Mouse (Mus musculus): Measurements from ENCODE around the gene Inha. TPM values are rescaled to one million over a fixed set of nuclear protein-coding genes. Genes with fewer than 3 reads are reported as not detected.
A peak's percentile ranks its signal among the peaks of the same experiment; 100 is the strongest.

Gene Inha
- polyA plus RNA-seq, 1 experiment from 2014 or later = 12.5 TPM

DNA sequence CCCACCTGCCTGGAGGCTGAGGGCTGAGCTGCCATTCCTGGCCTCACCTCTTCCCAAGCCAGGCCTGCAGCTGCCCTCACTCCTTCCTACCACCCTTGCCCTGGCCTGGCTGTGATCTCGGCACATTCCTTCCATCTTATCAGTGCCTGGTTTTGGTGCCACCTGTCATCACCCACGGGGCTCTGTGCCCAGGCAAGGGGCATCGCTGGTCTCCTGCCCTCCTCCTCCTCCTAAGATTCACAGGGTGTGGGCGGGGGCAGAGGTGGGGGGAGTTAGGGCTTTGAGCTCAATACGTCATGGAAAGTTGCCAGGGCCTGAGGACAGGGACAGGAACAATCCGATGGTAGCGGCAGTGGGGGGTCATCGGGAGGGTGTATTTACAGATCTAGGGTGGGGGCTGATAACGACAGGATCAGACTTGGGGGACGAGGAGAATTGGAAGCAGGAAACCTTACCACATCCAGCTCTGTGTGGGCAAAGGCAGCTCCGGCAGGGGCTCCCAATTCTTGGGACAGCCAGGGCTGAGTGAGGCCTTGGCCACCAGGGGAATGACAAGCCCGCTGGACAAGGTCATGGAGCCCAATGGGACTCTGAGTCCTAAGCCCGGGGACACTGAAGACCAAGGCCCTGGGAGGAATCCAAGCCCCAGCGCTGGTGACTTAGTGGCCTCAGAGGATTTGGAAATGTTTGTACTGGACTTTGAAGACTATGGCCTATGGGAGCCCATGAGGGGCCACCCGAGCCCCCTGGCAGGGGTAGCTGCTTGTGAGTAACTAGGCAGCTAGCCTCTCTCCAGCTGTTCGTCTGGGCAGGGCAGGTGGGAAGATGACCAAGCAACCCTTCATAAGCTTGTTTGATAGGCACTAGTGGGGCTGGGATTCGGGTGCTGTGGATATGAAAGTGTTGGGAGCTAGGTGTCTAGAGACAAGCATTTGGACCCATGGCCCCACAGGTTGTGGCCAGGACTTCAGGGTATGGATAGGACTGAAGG is 42.7 kb downstream of the Inha start:
- H3K27ac ChIP-seq = no peak overlapping the region
- H3K9me3 ChIP-seq = no peaks in the 10 kb centered on the region
- peaks cover 17% of the 10 kb centered on the region for H3K4me1 ChIP-seq (replicated peaks)
- no peak overlapping the region for H3K4me3 ChIP-seq (replicated peaks)
- no peak for ATAC-seq
- H3K4me2 ChIP-seq (replicated peaks) = no peak overlapping the region
- peaks cover 67% of the 10 kb centered on the region for H3K36me3 ChIP-seq
- 89% methylated on average over 17 of the region's 17 CpGs for WGBS
- H3K27me3 ChIP-seq = no peaks in the 10 kb centered on the region
- no peak overlapping the region for H3K9ac ChIP-seq (replicated peaks)

DNA sequence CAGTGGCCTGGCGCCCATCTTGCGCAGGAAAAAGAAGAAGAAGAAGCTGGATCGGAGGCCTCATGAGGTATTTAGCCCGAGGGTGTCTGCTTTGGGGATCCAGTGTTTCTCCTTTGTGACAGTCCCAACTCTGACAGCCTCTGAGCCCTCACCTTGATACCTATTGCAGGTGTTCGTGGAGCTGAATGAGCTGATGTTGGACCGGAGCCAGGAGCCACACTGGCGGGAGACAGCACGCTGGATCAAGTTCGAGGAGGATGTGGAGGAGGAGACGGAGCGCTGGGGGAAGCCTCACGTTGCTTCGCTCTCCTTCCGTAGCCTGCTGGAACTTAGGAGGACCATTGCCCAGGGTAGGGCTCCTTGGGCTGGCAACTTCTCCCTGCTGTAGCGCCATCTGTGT is 43.7 kb downstream of the Inha start:
- H3K4me2 ChIP-seq (replicated peaks) = no peak overlapping the region
- 91% methylated on average over 15 of the region's 15 CpGs for WGBS

DNA sequence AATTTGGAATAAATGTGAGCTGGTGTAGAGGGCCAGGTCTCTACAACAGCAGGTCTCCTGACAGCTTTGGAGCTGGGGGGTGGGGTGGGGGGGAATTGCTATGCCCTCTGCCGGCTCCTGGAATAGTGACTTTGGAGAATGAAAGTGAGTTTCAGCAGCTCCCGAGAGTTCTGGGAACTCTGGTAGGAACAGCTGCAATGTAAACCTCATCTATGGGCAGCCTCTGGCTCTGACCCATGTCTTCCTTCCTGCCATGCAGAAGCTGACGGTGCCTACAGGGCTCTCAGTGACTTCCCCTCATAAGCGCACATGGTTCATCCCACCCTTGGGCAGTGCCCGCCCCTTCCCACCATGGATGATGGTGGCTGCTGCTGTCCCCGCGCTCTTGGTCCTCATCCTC is 48.8 kb downstream of the Inha start:
- Histone ChIP-seq H3K4me2 (replicated peaks) (no peak overlapping the region), H3K4me1 (replicated peaks) (peaks cover 16% of the 10 kb centered on the region), H3K36me3 (peaks cover 79% of the 10 kb centered on the region), H3K27ac (no peak overlapping the region), H3K27me3 (no peaks in the 10 kb centered on the region), H3K4me3 (replicated peaks) (no peak overlapping the region), H3K9me3 (no peaks in the 10 kb centered on the region), H3K9ac (replicated peaks) (no peak overlapping the region)
- no peak for ATAC-seq
- WGBS = 95% methylated on average over 7 of the region's 7 CpGs

More for the DNA sequence above, 43.7 kb downstream of the Inha start:
- H3K27me3 ChIP-seq = no peaks in the 10 kb centered on the region
- H3K9ac ChIP-seq (replicated peaks) = no peak overlapping the region
- H3K27ac ChIP-seq = no peak overlapping the region
- H3K4me1 ChIP-seq (replicated peaks) = peaks cover 15% of the 10 kb centered on the region
- H3K36me3 ChIP-seq = peaks cover 77% of the 10 kb centered on the region
- no peak for ATAC-seq
- no peak overlapping the region for H3K4me3 ChIP-seq (replicated peaks)
- H3K9me3 ChIP-seq = no peaks in the 10 kb centered on the region

DNA sequence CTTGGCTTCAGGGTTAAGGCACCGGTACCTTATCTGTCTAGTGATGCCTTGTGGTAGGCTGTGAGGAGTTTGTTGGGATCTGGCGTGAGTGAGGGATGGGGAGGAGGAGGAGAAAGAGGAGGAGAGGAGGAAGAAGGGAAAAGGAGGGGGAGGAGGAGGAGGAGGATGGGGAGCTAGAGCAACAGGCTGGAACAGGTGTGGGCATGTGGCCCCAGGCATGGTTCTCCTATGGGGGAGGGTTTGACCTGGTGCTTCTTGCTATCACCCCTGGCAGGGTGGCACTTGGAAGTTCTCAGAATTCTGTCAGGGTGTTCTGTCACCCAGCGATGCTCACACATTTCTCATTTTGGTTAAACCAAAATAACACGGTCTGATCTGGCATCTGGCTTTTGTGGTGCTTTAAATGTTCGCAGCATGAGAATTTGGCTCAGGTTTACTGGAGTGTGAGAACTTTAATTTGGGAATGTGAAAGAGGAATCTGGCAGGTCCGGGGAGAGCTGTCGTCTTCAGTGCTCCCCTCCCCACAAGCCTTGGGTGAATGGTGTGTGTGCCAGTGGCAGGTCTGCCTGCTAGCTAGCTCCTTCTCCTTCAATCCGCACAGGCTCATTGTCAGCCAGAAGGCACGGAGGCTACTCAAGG is 49.4 kb downstream of the Inha start:
- H3K9me3 ChIP-seq = no peaks in the 10 kb centered on the region
- H3K27me3 ChIP-seq = no peaks in the 10 kb centered on the region
- no peak overlapping the region for H3K4me2 ChIP-seq (replicated peaks)
- WGBS = 93% methylated on average over 9 of the region's 9 CpGs
- no peak overlapping the region for H3K9ac ChIP-seq (replicated peaks)
- no peak overlapping the region for H3K4me3 ChIP-seq (replicated peaks)
- peaks cover 73% of the 10 kb centered on the region for H3K36me3 ChIP-seq
- peaks cover 16% of the 10 kb centered on the region for H3K4me1 ChIP-seq (replicated peaks)
- no peak overlapping the region for H3K27ac ChIP-seq
- no peak for ATAC-seq

DNA sequence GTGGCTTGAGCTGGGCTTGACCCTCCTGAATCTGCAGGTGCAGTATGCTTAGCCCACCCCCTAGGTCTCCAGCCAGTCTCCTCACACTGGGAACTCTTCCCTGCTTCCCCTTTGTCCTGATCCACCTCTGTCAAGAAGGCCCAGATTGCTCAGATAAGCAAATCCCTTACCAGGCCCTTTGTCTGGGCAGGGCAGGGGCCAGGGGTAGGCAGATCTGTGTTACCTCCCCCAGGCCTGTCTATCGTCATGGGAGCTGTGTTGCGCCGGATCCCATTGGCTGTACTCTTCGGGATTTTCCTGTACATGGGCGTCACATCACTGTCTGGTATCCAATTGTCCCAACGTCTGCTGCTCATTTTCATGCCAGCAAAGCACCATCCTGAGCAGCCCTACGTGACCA is 50.2 kb downstream of the Inha start:
- Histone ChIP-seq H3K4me3 (replicated peaks) (no peak overlapping the region), H3K27me3 (no peaks in the 10 kb centered on the region), H3K36me3 (peaks cover 65% of the 10 kb centered on the region), H3K27ac (no peak overlapping the region), H3K9ac (replicated peaks) (no peak overlapping the region), H3K4me2 (replicated peaks) (no peak overlapping the region), H3K9me3 (no peaks in the 10 kb centered on the region), H3K4me1 (replicated peaks) (peaks cover 21% of the 10 kb centered on the region)
- WGBS = 84% methylated on average over 7 of the region's 7 CpGs
- ATAC-seq = no peak

DNA sequence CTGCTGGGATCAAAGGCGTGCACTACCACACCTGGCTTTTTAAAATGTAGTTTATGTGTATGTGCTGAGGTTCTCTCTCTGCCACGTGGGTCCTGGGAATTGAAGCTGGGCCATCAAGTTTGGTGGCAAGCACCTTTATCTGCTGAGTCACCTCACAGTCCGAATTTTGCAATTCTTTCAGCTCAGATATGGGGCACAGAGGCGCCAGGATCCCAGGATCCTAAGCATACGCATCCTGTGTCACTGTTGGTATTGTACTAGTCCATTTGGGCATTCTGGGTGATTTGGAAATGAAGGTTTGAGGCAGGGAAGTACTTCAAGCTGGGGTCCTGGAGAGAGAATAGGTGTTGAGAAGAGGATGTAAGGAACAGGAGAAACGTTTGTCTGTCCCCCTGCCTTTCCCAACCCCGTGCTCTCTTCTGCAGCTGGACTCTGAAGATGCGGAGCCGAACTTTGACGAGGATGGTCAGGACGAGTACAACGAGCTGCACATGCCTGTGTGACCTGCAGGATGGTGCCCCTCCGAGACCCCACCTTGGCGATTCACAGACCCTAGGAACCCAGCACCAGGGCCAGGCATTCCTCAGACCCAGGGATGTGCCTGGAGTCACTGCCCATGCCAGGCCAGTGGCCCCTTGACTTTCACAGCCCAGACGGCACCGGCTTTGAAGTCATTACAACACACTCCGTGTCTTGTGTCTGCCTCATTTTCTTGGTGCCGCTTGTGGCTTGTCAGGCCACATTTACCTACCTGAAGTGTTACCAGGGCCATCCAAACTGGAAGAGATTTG is 51.7 kb downstream of the Inha start:
- Histone ChIP-seq H3K4me2 (replicated peaks) (no peak overlapping the region), H3K27ac (peak overlapping the region; percentile 64), H3K36me3 (peaks cover 50% of the 10 kb centered on the region), H3K4me1 (replicated peaks) (peaks cover 21% of the 10 kb centered on the region), H3K27me3 (no peaks in the 10 kb centered on the region), H3K9me3 (peaks cover 3% of the 10 kb centered on the region; the same call in 1 of the 2 replicates), H3K9ac (replicated peaks) (no peak overlapping the region), H3K4me3 (replicated peaks) (no peak overlapping the region)
- ATAC-seq = peak; percentile 7; the same call in 1 of the 2 replicates
- 89% methylated on average over 18 of the region's 18 CpGs for WGBS

DNA sequence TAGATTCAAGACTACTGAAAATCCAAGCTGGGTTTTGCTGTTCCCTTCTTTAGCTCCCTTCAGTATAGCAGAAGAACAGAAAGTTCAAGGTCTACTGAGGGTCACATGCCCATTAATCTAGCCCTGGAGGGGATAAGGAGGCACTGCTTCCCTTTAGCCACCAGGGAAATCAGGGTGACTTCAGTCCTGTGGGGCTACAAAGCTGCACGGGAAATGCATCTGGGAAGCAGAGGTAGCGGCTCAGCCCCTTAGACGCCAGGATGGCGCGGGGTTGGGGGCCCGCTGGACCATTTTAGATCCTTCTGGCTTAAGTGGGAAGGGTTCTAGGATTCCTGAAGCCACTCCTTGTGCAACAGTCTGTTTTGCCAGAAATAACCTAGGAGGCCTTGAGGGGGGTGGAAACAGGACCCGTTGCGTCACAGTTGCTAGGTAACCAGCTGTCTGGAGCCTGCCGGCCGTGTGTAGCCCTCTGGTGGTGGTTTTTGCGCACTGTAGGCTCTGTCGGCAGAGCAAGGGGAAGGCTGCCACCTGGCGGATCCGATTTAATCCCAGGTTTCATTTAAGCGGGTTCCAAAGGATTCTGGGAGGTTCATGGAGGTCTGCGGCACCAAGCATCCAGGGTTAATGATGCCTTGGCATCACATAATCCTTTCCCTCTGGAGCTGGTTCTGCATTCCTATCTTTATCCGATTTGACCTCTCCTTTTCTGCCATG is 52.5 kb downstream of the Inha start:
- peaks cover 3% of the 10 kb centered on the region; the same call in 1 of the 2 replicates for H3K9me3 ChIP-seq
- H3K27ac ChIP-seq = peak overlapping the region; percentile 64
- ATAC-seq = peak; percentile 95
- no peaks in the 10 kb centered on the region for H3K27me3 ChIP-seq
- H3K4me2 ChIP-seq (replicated peaks) = peak overlapping the region; percentile 43
- H3K4me3 ChIP-seq (replicated peaks) = peak overlapping the region; percentile 11; the same call in 1 of the 2 replicates
- H3K36me3 ChIP-seq = peaks cover 42% of the 10 kb centered on the region
- peaks cover 21% of the 10 kb centered on the region for H3K4me1 ChIP-seq (replicated peaks)
- WGBS = 6% methylated on average over 17 of the region's 17 CpGs
- H3K9ac ChIP-seq (replicated peaks) = peak overlapping the region; percentile 40; the same call in 1 of the 2 replicates

Other genes with a start within 250 kb of the Inha start
- gene Ptprn, start 242.6 kb upstream of the Inha start, polyA plus RNA-seq (2015; fragmentation: Nextera tagmentation; extraction: Ambion mirVana) = 11.1 and 14.0 TPM in 2 replicates
- gene Resp18, start 228.7 kb upstream of the Inha start, polyA plus RNA-seq (2015; fragmentation: Nextera tagmentation; extraction: Ambion mirVana) = 97.4 and 99.9 TPM in 2 replicates
- gene Dnpep, start 189.1 kb upstream of the Inha start, polyA plus RNA-seq (2015; fragmentation: Nextera tagmentation; extraction: Ambion mirVana) = 155 and 161 TPM in 2 replicates
- 0.84 and 1.1 TPM in 2 replicates for gene Des, start 146.7 kb upstream of the Inha start, polyA plus RNA-seq (2015; fragmentation: Nextera tagmentation; extraction: Ambion mirVana)
- 11.2 and 12.8 TPM in 2 replicates for gene Speg, start 131.8 kb upstream of the Inha start, polyA plus RNA-seq (2015; fragmentation: Nextera tagmentation; extraction: Ambion mirVana)
- 78.4 and 88.8 TPM in 2 replicates for gene Gmppa, start 71.1 kb upstream of the Inha start, polyA plus RNA-seq (2015; fragmentation: Nextera tagmentation; extraction: Ambion mirVana)
- 57.3 and 81.6 TPM in 2 replicates for gene Asic4, start 56.6 kb upstream of the Inha start, polyA plus RNA-seq (2015; fragmentation: Nextera tagmentation; extraction: Ambion mirVana)
- gene Chpf, start 27.8 kb upstream of the Inha start, polyA plus RNA-seq (2015; fragmentation: Nextera tagmentation; extraction: Ambion mirVana) = 25.1 and 28.7 TPM in 2 replicates
- gene Tmem198, start 27.5 kb upstream of the Inha start, polyA plus RNA-seq (2015; fragmentation: Nextera tagmentation; extraction: Ambion mirVana) = 46.1 and 47.3 TPM in 2 replicates
- 18.6 and 25.7 TPM in 2 replicates for gene Obsl1, start 625 bp upstream of the Inha start, polyA plus RNA-seq (2015; fragmentation: Nextera tagmentation; extraction: Ambion mirVana)
- 20.0 and 23.6 TPM in 2 replicates for gene Stk11ip, start 14.5 kb downstream of the Inha start, polyA plus RNA-seq (2015; fragmentation: Nextera tagmentation; extraction: Ambion mirVana)
- gene Slc4a3, start 39.2 kb downstream of the Inha start, polyA plus RNA-seq (2015; fragmentation: Nextera tagmentation; extraction: Ambion mirVana) = 35.5 and 42.9 TPM in 2 replicates